Mouse (Mus musculus): ENCODE results near the gene Ptpa.

GRCm38 (mm10) chr2:30414681-30415080, 1.2 kb upstream of the Ptpa start:
- TF ChIP-seq CTCF (IDR thresholded peaks at IDR 0.05; ENCODE audit: extremely low read depth, insufficient read length, insufficient replicate concordance, low read depth, low read length), result no peak
- TF ChIP-seq POLR2A (IDR thresholded peaks at IDR 0.05; ENCODE audit: low read depth, low read length), result no peak
